Mouse (Mus musculus): ENCODE results near the gene Nup188.

DNA sequence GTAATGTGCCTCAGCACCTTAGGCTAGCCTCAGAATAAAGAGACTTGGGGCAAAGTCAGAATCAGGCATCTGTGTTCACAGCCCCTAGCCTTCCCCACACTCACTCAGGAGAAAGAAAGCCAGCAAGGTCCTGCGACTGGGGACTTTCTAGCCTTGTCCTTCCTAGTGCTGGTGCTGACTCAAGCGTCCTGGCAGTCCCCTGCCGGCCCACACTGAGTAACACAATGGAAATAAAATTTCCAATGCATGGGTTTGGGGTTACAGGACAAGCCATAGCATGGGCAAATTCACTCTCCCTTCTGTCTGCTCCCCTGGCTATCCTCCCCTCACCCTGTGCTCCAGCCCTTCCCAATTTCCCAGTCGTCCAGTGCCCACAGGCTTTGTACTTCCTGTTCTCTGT is 17.8 kb upstream of the Nup188 start:
- no peak for TF ChIP-seq CTCF (conservative IDR thresholded peaks at IDR 0.05; ENCODE audit: insufficient read depth, insufficient read length, low read depth, low read length)
- TF ChIP-seq POLR2A (IDR thresholded peaks at IDR 0.05; ENCODE audit: low read depth, low read length), result no peak
